Mouse (Mus musculus) olfactory bulb, adult 2 months (tissue): ENCODE data around the gene Cdk5rap3. TPM values are rescaled to one million over a fixed set of nuclear protein-coding genes. Genes with fewer than 3 reads are reported as not detected.

ENCODE experiments used
- H3K27ac ChIP-seq: fragments of 200-500 bp; 2 replicates; pipeline ENCODE4 v1.5.1; 2012; ENCODE audit warnings: low read depth, low read length; ENCODE audit not compliant: insufficient read depth
- H3K4me1 ChIP-seq: fragments of 200-500 bp; 2 replicates; pipeline ENCODE4 v1.6.1; 2012; ENCODE audit warnings: low read length; ENCODE audit not compliant: control insufficient read depth, insufficient read depth
- H3K4me3 ChIP-seq: fragments of 200-500 bp; 2 replicates; pipeline ENCODE4 v1.5.1; 2012; ENCODE audit warnings: mild to moderate bottlenecking, low read depth, low read length, moderate library complexity; ENCODE audit not compliant: insufficient read depth
- CTCF ChIP-seq: fragments of 200-500 bp; IDR thresholded peaks from 2 replicates; pipeline ENCODE4 v1.5.1; 2012; ENCODE audit warnings: low read depth, mild to moderate bottlenecking, low read length, moderate library complexity; ENCODE audit not compliant: insufficient read depth
- POLR2A ChIP-seq: fragments of 200-500 bp; IDR thresholded peaks from 2 replicates; pipeline ENCODE4 v1.6.1; 2012; ENCODE audit warnings: mild to moderate bottlenecking, low read depth, low read length, moderate library complexity; ENCODE audit not compliant: insufficient read depth
- WGBS: fragments of 180-500 bp; shearing (Covaris S2); methylation state at CpG from one replicate; pipeline ENCODE4 v1.1.7; 2018; 5-methylcytosine and 5-hydroxymethylcytosine counted together
- polyA plus RNA-seq: library from polyadenylated mRNA; stranded (reverse); fragments of >200 nt; gene quantifications from 2 replicates; pipeline ENCODE4 v1.2.4, GENCODE M21; 2012; ENCODE audit warnings: low replicate concordance; ENCODE audit not compliant: missing spikeins, insufficient read depth, insufficient read length

Gene Cdk5rap3
- not detected in 2 replicates for polyA plus RNA-seq

- WGBS, result under 1% methylated on average over 55 of the region's 55 CpGs
- H3K27ac ChIP-seq, result no peak within 1 kb of the TSS
- H3K4me3 ChIP-seq, result peak within 1 kb of the TSS; percentile 69
- TF ChIP-seq CTCF (peak; percentile 65; the same call in 1 of the 2 replicates), POLR2A (0 out of 2 replicates have a peak, but pooled peaks have one; percentile 29)
- H3K4me1 ChIP-seq, result no peaks in the 10 kb centered on the region
Measured at GRCm38 (mm10) chr11:96916044-96916884, at the start of gene Cdk5rap3. TSS of gene Cdk5rap3 (minus strand) at chr11:96916496.

- H3K4me3 ChIP-seq, result no peak overlapping the region
- WGBS, result 19% methylated on average over 8 of the region's 8 CpGs
- peaks cover 25% of the 10 kb centered on the region for H3K4me1 ChIP-seq
- TF ChIP-seq CTCF (peak; percentile 62), POLR2A (no peak)
- no peak overlapping the region for H3K27ac ChIP-seq
Measured at GRCm38 (mm10) chr11:96963580-96963979, 47.3 kb upstream of the Cdk5rap3 start.

GRCm38 (mm10) chr11:96957061-96957805 lies 40.9 kb upstream of the Cdk5rap3 start:
- Histone ChIP-seq H3K27ac (no peak overlapping the region), H3K4me3 (no peak overlapping the region), H3K4me1 (peaks cover 19% of the 10 kb centered on the region)
- 94% methylated on average over 10 of the region's 10 CpGs for whole genome bisulfite sequencing
- TF ChIP-seq POLR2A (no peak), CTCF (no peak)

GRCm38 (mm10) chr11:96956009-96956724 lies 39.9 kb upstream of the Cdk5rap3 start:
- Histone ChIP-seq H3K4me1 (peaks cover 19% of the 10 kb centered on the region), H3K4me3 (no peak overlapping the region), H3K27ac (no peak overlapping the region)
- 71% methylated on average over 20 of the region's 20 CpGs for WGBS
- TF ChIP-seq POLR2A (no peak), CTCF (no peak)

- Histone ChIP-seq H3K27ac (no peak overlapping the region), H3K4me1 (peaks cover 16% of the 10 kb centered on the region), H3K4me3 (no peak overlapping the region)
- 92% methylated on average over 4 of the region's 4 CpGs for WGBS
- no peak for TF ChIP-seq POLR2A
Measured at GRCm38 (mm10) chr11:96955094-96955493, 38.8 kb upstream of the Cdk5rap3 start.

- Histone ChIP-seq H3K4me1 (peaks cover 6% of the 10 kb centered on the region; the same call in 1 of the 2 replicates), H3K27ac (no peak overlapping the region), H3K4me3 (no peak overlapping the region)
- 76% methylated on average over 6 of the region's 6 CpGs for WGBS
- TF ChIP-seq CTCF (no peak), POLR2A (no peak)
Measured at GRCm38 (mm10) chr11:96952896-96953295, 36.6 kb upstream of the Cdk5rap3 start.

- Histone ChIP-seq H3K4me3 (no peak overlapping the region), H3K27ac (no peak overlapping the region), H3K4me1 (peaks cover 6% of the 10 kb centered on the region; the same call in 1 of the 2 replicates)
- 66% methylated on average over 10 of the region's 10 CpGs for WGBS
- TF ChIP-seq CTCF (no peak), POLR2A (no peak)
Measured at GRCm38 (mm10) chr11:96952426-96952825, 36.1 kb upstream of the Cdk5rap3 start.

GRCm38 (mm10) chr11:96950767-96951166 lies 34.5 kb upstream of the Cdk5rap3 start:
- H3K4me3 ChIP-seq, result no peak overlapping the region
- TF ChIP-seq CTCF, result no peak
- no peak for TF ChIP-seq POLR2A
- H3K4me1 ChIP-seq, result peaks cover 6% of the 10 kb centered on the region; the same call in 1 of the 2 replicates
- no peak overlapping the region for H3K27ac ChIP-seq
- WGBS, result 97% methylated on average over 3 of the region's 3 CpGs
